Mouse (Mus musculus) heart, postnatal 0 days (tissue): ENCODE data around the gene Dnajb11.

Experiments used
- CTCF ChIP-seq: IDR thresholded peaks from 2 replicates; pipeline ENCODE4 v1.5.1; 2016; ENCODE audit warnings: antibody characterized with exemption, control low read depth, low read depth
- EP300 ChIP-seq: IDR thresholded peaks from 2 replicates; pipeline ENCODE4 v1.6.1; 2016; ENCODE audit warnings: antibody characterized with exemption, low read depth

GRCm38 (mm10) chr16:22899346-22899745, 41.7 kb downstream of the Dnajb11 start:
- no peak for TF ChIP-seq EP300
- no peak for TF ChIP-seq CTCF
